Mouse (Mus musculus) cerebellum, adult 8-10 months (tissue): ENCODE measurements around the gene Fsd1l.

Experiments
- DNase-seq: peaks from one replicate; pipeline ENCODE4 v3.0.0; 2022

The Fsd1l gene

GRCm38 (mm10) chr4:53750391-53751120 lies 119.3 kb downstream of the Fsd1l start:
- DNase-seq, result no peak
